Mouse (Mus musculus): ENCODE measurements around the gene A930033H14Rik. TPM values are rescaled to one million over a fixed set of nuclear protein-coding genes. Genes with fewer than 3 reads are reported as not detected.

The A930033H14Rik gene
- polyA plus RNA-seq, 1 experiment, result 1.9 TPM

DNA sequence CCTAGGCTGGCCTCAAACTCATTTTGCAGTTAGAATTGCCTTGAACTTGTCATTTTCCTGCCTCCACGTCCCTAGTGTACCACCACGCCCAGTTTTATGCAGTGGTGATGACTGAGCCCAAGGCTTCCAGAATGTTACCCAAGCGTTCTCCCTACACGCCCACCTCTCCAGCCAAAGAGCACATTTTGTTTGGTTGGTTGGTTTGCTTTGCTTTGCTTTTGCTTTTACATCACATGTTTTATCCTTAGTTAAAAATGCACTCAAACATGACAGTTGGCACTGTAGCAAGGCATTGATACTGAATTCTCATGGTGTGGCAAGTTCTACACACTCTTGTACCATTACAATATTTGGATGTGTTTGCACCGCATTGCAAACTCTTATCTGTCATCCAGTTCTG lies 49.7 kb downstream of the A930033H14Rik start:
- TF ChIP-seq POLR2A (IDR thresholded peaks at IDR 0.05; ENCODE audit: borderline replicate concordance, extremely low read depth, insufficient read depth, insufficient read length, poor library complexity, severe bottlenecking), result no peak
- TF ChIP-seq CTCF (IDR thresholded peaks at IDR 0.05; ENCODE audit: borderline replicate concordance, extremely low read depth, insufficient read depth, insufficient read length), result no peak
- no peak for DNase-seq (ENCODE audit: low read depth)

DNA sequence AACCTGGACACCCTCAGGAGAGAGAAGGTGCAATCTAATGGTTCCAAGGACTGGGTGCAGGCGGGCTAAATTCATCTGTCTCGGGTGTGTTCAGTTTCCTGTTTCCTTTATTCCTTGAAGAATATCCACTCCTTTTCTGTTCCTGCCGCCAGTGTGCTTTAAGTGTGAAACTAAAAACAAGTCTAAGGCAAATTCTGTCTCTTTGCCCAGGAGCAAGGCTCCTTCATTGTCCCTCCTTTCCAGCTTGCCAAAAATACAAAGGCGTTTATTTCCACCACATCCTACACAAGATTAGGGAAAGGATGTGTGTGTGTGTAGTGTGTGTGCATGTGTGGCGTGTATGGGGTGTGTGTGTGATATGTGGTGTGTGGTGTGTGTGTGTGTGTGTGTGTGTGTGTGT lies 50.3 kb downstream of the A930033H14Rik start:
- TF ChIP-seq POLR2A (IDR thresholded peaks at IDR 0.05; ENCODE audit: borderline replicate concordance, extremely low read depth, insufficient read depth, insufficient read length, poor library complexity, severe bottlenecking) (no peak), CTCF (IDR thresholded peaks at IDR 0.05; ENCODE audit: borderline replicate concordance, extremely low read depth, insufficient read depth, insufficient read length) (no peak)
- no peak for DNase-seq (ENCODE audit: low read depth)

DNA sequence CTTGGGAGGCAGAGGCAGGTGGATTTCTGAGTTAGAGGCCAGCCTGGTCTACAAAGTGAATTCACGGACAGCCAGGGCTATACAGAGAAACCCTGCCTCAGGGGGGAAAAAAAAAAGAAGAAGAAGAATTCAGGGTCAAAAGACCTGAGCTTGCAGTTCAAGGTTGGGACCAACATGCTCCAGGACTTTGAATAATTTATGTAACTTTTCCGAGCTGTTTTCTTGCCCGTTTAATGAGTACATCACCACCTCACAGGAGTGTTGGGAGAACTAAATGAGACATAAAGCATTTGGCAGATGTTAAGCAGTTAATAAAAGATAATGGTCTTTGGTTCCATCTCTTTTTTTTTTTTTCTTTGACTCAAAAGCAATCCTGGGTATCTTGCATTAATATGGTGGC lies 51.4 kb downstream of the A930033H14Rik start:
- DNase-seq (ENCODE audit: low read depth), result no peak

GRCm38 (mm10) chr10:69160877-69161276 lies 52.0 kb downstream of the A930033H14Rik start:
- DNase-seq (ENCODE audit: low read depth), result no peak
- TF ChIP-seq CTCF (IDR thresholded peaks at IDR 0.05; ENCODE audit: borderline replicate concordance, extremely low read depth, insufficient read depth, insufficient read length), result no peak
- TF ChIP-seq POLR2A (IDR thresholded peaks at IDR 0.05; ENCODE audit: borderline replicate concordance, extremely low read depth, insufficient read depth, insufficient read length, poor library complexity, severe bottlenecking), result no peak

More for the DNA sequence above, 51.4 kb downstream of the A930033H14Rik start:
- TF ChIP-seq CTCF (IDR thresholded peaks at IDR 0.05; ENCODE audit: borderline replicate concordance, extremely low read depth, insufficient read depth, insufficient read length) (no peak), POLR2A (IDR thresholded peaks at IDR 0.05; ENCODE audit: borderline replicate concordance, extremely low read depth, insufficient read depth, insufficient read length, poor library complexity, severe bottlenecking) (no peak)

Other genes with a start within 250 kb of the A930033H14Rik start
- gene Rhobtb1, start 61.7 kb downstream of the A930033H14Rik start, polyA plus RNA-seq (2012; rRNA removed), result 8.0 and 11.7 TPM in 2 replicates
- 94.3 and 204 TPM in 2 replicates for gene Cdk1, start 139.8 kb upstream of the A930033H14Rik start, polyA plus RNA-seq (2012; rRNA removed)
- 76.0 and 183 TPM in 2 replicates for gene Ank3, start 185.7 kb upstream of the A930033H14Rik start, polyA plus RNA-seq (2012; rRNA removed)

Data from brain, embryonic 14.5 days (tissue).